ENCODE assay signal across 21 mouse cellular contexts in the genomic region with DNA sequence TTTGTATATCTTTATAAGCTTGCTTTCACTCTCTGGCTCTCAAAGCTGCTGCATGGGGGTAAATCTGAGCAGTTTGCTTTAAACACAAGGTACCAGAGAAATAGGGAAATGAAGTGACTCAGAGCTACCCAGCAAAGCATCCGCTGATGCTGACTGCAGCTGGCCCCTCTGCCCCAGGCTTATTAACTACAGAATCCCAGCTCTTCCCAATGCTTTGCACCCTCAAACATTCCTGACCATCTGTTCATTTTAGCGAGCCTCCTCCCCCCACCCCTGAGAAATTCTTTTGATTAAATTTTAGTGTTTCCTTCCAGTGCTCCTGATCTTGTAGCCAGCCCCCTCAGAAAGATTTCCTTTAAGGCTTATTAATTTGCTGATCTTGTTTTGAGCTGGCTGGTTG. TPM values are rescaled to one million over a fixed set of nuclear protein-coding genes. Genes with fewer than 3 reads are reported as not detected.
DNase-seq lines count a peak whose midpoint lies in the region; ATAC-seq lines count a peak whose summit lies in the region.
"Had no signal": no experiment of that assay in that cellular context is flagged by ENCODE, and none has a peak within 500 bp of the region (broad histone marks: within the 10 kb centered on the region; RNA-seq: fewer than 3 reads in every experiment).

No protein-coding gene starts in this region.

- no peaks in the 10 kb centered on the region for H3K36me3 ChIP-seq in forebrain, embryonic 13.5 days (ENCODE audit: poor library complexity, severe bottlenecking)
- H3K36me3 ChIP-seq in forebrain, embryonic 11.5 days (ENCODE audit: control insufficient read depth, insufficient read depth, low read length), result no peaks in the 10 kb centered on the region
- H3K36me3 ChIP-seq in neural tube, embryonic 12.5 days, result no peaks in the 10 kb centered on the region
- H3K36me3 ChIP-seq in midbrain, embryonic 14.5 days (ENCODE audit: control insufficient read depth, insufficient read depth, low read length), result no peaks in the 10 kb centered on the region
- H3K36me3 ChIP-seq: limb, embryonic 15.5 days had no signal

- 34% methylated on average over 2 of the region's 2 CpGs for WGBS in forebrain, embryonic 13.5 days
- WGBS in forebrain, embryonic 11.5 days, result 46% methylated on average over 2 of the region's 2 CpGs
- 53% methylated on average over 2 of the region's 2 CpGs for WGBS in neural tube, embryonic 12.5 days
- 43% methylated on average over 2 of the region's 2 CpGs for WGBS in midbrain, embryonic 14.5 days

- peak; percentile 42 for ATAC-seq in forebrain, embryonic 13.5 days
- ATAC-seq in forebrain, embryonic 11.5 days (replicated peaks; ENCODE audit: low FRiP score), result no peak; the same call in 1 of the 2 replicates
- ATAC-seq in neural tube, embryonic 12.5 days (ENCODE audit: low FRiP score, low read depth), result peak; percentile 39; the same call in 1 of the 2 replicates
- ATAC-seq in midbrain, embryonic 14.5 days (ENCODE audit: low FRiP score, low TSS enrichment), result peak; percentile 36; the same call in 1 of the 2 replicates

- peak overlapping the region; percentile 61 for H3K27ac ChIP-seq in forebrain, embryonic 13.5 days
- H3K27ac ChIP-seq in forebrain, embryonic 11.5 days (ENCODE audit: low read depth, low read length), result no peak overlapping the region
- H3K27ac ChIP-seq in neural tube, embryonic 12.5 days, result no peak overlapping the region
- 0 out of 2 replicates have a peak overlapping the region, but pooled peaks have one; percentile 26 for H3K27ac ChIP-seq in midbrain, embryonic 14.5 days (replicated peaks; ENCODE audit: low read depth, low read length)
- H3K27ac ChIP-seq: limb, embryonic 15.5 days; macrophage had no signal

- H3K27me3 ChIP-seq in forebrain, embryonic 13.5 days, result peaks cover 6% of the 10 kb centered on the region
- H3K27me3 ChIP-seq in forebrain, embryonic 11.5 days (ENCODE audit: control insufficient read depth, insufficient read depth, low read length), result no peaks in the 10 kb centered on the region
- H3K27me3 ChIP-seq in neural tube, embryonic 12.5 days (replicated peaks), result no peaks in the 10 kb centered on the region
- no peaks in the 10 kb centered on the region for H3K27me3 ChIP-seq in midbrain, embryonic 14.5 days (ENCODE audit: control insufficient read depth, insufficient read depth, low read length)
- H3K27me3 ChIP-seq: limb, embryonic 15.5 days had no signal

- no peak overlapping the region for H3K9ac ChIP-seq in forebrain, embryonic 13.5 days
- H3K9ac ChIP-seq in forebrain, embryonic 11.5 days (ENCODE audit: low read length), result no peak overlapping the region
- H3K9ac ChIP-seq in neural tube, embryonic 12.5 days, result no peak overlapping the region
- H3K9ac ChIP-seq in midbrain, embryonic 14.5 days (replicated peaks; ENCODE audit: low read length), result no peak overlapping the region
- H3K9ac ChIP-seq: limb, embryonic 15.5 days had no signal

- H3K4me1 ChIP-seq in forebrain, embryonic 13.5 days, result peaks cover 37% of the 10 kb centered on the region
- no peaks in the 10 kb centered on the region; the same call in 1 of the 2 replicates for H3K4me1 ChIP-seq in forebrain, embryonic 11.5 days (replicated peaks; ENCODE audit: control insufficient read depth, insufficient read depth, low read length)
- H3K4me1 ChIP-seq in neural tube, embryonic 12.5 days, result no peaks in the 10 kb centered on the region
- H3K4me1 ChIP-seq in midbrain, embryonic 14.5 days (ENCODE audit: control insufficient read depth, insufficient read depth, low read length), result peaks cover 8% of the 10 kb centered on the region; the same call in 1 of the 2 replicates

- H3K9me3 ChIP-seq in forebrain, embryonic 13.5 days (replicated peaks), result no peaks in the 10 kb centered on the region
- H3K9me3 ChIP-seq in forebrain, embryonic 11.5 days (ENCODE audit: control insufficient read depth, low read length), result no peaks in the 10 kb centered on the region
- H3K9me3 ChIP-seq in neural tube, embryonic 12.5 days, result no peaks in the 10 kb centered on the region
- no peaks in the 10 kb centered on the region for H3K9me3 ChIP-seq in midbrain, embryonic 14.5 days (ENCODE audit: control insufficient read depth, low read length)
- H3K9me3 ChIP-seq: limb, embryonic 15.5 days had no signal

- DNase-seq in forebrain, embryonic 11.5 days (ENCODE audit: low spot score), result no peak
- DNase-seq in neural tube, embryonic 10.5 days (ENCODE audit: extremely low spot score, low spot score), result no peak
- peak; percentile 37 for DNase-seq in midbrain, embryonic 14.5 days
- no peak for DNase-seq in right cerebral cortex, postnatal 36 days (ENCODE audit: low spot score in 2 of 2)
- DNase-seq in left cerebral cortex, postnatal 36 days (ENCODE audit: low spot score in 2 of 2), result no peak
- no peak for DNase-seq in left cerebral cortex, postnatal 4 days
- DNase-seq: adrenal gland, postnatal 25 days; cerebellum, adult 11-12 months; heart, adult 18-20 months; kidney, postnatal 14 days; lung, adult 2 months; thymus, postnatal 4 days had no signal

- intact Hi-C loops in left cerebral cortex, postnatal 36 days (cut with DNase I), result no loop called here
- intact Hi-C loops in left cerebral cortex, postnatal 4 days (cut with DNase I), result no loop called here

- no peak overlapping the region; the same call in 1 of the 2 replicates for H3K4me2 ChIP-seq in forebrain, embryonic 13.5 days
- no peak overlapping the region for H3K4me2 ChIP-seq in forebrain, embryonic 11.5 days (ENCODE audit: low read depth, low read length, severe bottlenecking)
- no peak overlapping the region for H3K4me2 ChIP-seq in neural tube, embryonic 12.5 days (replicated peaks)
- no peak overlapping the region for H3K4me2 ChIP-seq in midbrain, embryonic 14.5 days (ENCODE audit: low read length)
- H3K4me2 ChIP-seq: limb, embryonic 15.5 days had no signal

- H3K4me3 ChIP-seq in forebrain, embryonic 13.5 days, result no peak overlapping the region
- no peak overlapping the region for H3K4me3 ChIP-seq in forebrain, embryonic 11.5 days (ENCODE audit: low read depth, low read length)
- no peak overlapping the region for H3K4me3 ChIP-seq in neural tube, embryonic 12.5 days
- no peak overlapping the region for H3K4me3 ChIP-seq in midbrain, embryonic 14.5 days (replicated peaks; ENCODE audit: low read depth, low read length)
- H3K4me3 ChIP-seq: limb, embryonic 15.5 days had no signal

RNA-seq across cellular contexts. Expression of a gene that starts 24.4 kb away (rescaled TPM):
- polyA plus RNA-seq in forebrain, embryonic 13.5 days (2015; fragmentation: Nextera tagmentation; extraction: Ambion mirVana), result not detected in 2 replicates
- not detected in 2 replicates for polyA plus RNA-seq in forebrain, embryonic 11.5 days (2014; fragmentation: Nextera tagmentation; extraction: Ambion mirVana)
- polyA plus RNA-seq in neural tube, embryonic 12.5 days (2016; fragmentation: Nextera tagmentation; extraction: Ambion mirVana), result not detected in 2 replicates
- polyA plus RNA-seq in midbrain, embryonic 14.5 days (2014; fragmentation: Nextera tagmentation; extraction: Ambion mirVana), result not detected in 2 replicates
- not detected for total RNA-seq in left cerebral cortex, postnatal 36 days (2021)
- total RNA-seq in left cerebral cortex, postnatal 4 days (2021), result not detected
- total RNA-seq: layer of hippocampus, postnatal 10 days had no signal
- polyA plus RNA-seq: cortical plate, adult 2 months; heart, postnatal 0 days; intestine, embryonic 14.5 days; limb, embryonic 15.5 days; lung, adult 2 months; macrophage; spleen, adult 2 months had no signal

Comparison
In these comparisons a context has a peak if more than half of its experiments do, and no peak if none do; other contexts are left out.
1. H3K27ac ChIP-seq: peak in forebrain, embryonic 13.5 days (single experiment) and midbrain, embryonic 14.5 days (single experiment); none in forebrain, embryonic 11.5 days (single experiment) and neural tube, embryonic 12.5 days (single experiment).